Mouse (Mus musculus) B cell, adult 67 days (primary cell): ENCODE data around the gene Usp17le. TPM values are rescaled to one million over a fixed set of nuclear protein-coding genes. Genes with fewer than 3 reads are reported as not detected.

Experiments
- total RNA-seq, 2 experiments: library from RNA; stranded (reverse); gene quantifications; 4 replicates each; pipeline ENCODE4 v1.2.4; 2023

Usp17le gene
- not detected for total RNA-seq

GRCm38 (mm10) chr7:104777370-104777769 lies at the start of gene Usp17le:
Gene Usp17le (minus strand): TSS chr7:104777470.

Other genes starting within 250 kb of the Usp17le start
- gene Olfr651, start 227.3 kb downstream of the Usp17le start, total RNA-seq, result not detected
- gene Olfr652, start 216.6 kb downstream of the Usp17le start, total RNA-seq, result not detected
- gene Olfr653, start 200.2 kb downstream of the Usp17le start, total RNA-seq, result not detected
- gene Olfr654, start 190.4 kb downstream of the Usp17le start, total RNA-seq, result not detected
- not detected for gene Olfr655, start 175.7 kb downstream of the Usp17le start, total RNA-seq
- gene Olfr656, start 163.5 kb downstream of the Usp17le start, total RNA-seq, result under 1 TPM; 0.12 TPM
- not detected for gene Olfr657, start 152.7 kb downstream of the Usp17le start, total RNA-seq
- gene Olfr658, start 130.2 kb downstream of the Usp17le start, total RNA-seq, result not detected
- gene Olfr659, start 110.7 kb downstream of the Usp17le start, total RNA-seq, result not detected
- gene Olfr661, start 91.0 kb downstream of the Usp17le start, total RNA-seq, result not detected
- not detected for gene Usp17lb, start 65.1 kb upstream of the Usp17le start, total RNA-seq
- not detected for gene Usp17la, start 79.5 kb upstream of the Usp17le start, total RNA-seq
- gene Olfr665, start 100.6 kb upstream of the Usp17le start, total RNA-seq, result not detected
- gene Olfr666, start 118.5 kb upstream of the Usp17le start, total RNA-seq, result not detected
- gene Olfr667, start 144.0 kb upstream of the Usp17le start, total RNA-seq, result not detected
- gene Olfr668, start 150.6 kb upstream of the Usp17le start, total RNA-seq, result not detected
- not detected for gene Olfr669, start 156.8 kb upstream of the Usp17le start, total RNA-seq
- not detected for gene Olfr670, start 185.2 kb upstream of the Usp17le start, total RNA-seq
- gene Olfr671, start 201.7 kb upstream of the Usp17le start, total RNA-seq, result not detected
- gene Olfr672, start 224.6 kb upstream of the Usp17le start, total RNA-seq, result not detected